Mouse (Mus musculus): ENCODE data around the gene Lmtk3. TPM values are rescaled to one million over a fixed set of nuclear protein-coding genes. Genes with fewer than 3 reads are reported as not detected.

Lmtk3 gene
- polyA plus RNA-seq, 1 experiment, result 0.04 TPM

- no peak for TF ChIP-seq GATA1 (IDR thresholded peaks at IDR 0.05; ENCODE audit: low read length)
Observed at GRCm38 (mm10) chr7:45767500-45767899, 16.0 kb upstream of the Lmtk3 start.

- TF ChIP-seq GATA1 (IDR thresholded peaks at IDR 0.05; ENCODE audit: low read length), result no peak
Observed at GRCm38 (mm10) chr7:45770427-45771082, 13.0 kb upstream of the Lmtk3 start.

GRCm38 (mm10) chr7:45771101-45771500 lies 12.4 kb upstream of the Lmtk3 start:
- TF ChIP-seq GATA1 (IDR thresholded peaks at IDR 0.05; ENCODE audit: low read length), result no peak

GRCm38 (mm10) chr7:45775237-45775636 lies 8.3 kb upstream of the Lmtk3 start:
- TF ChIP-seq GATA1 (IDR thresholded peaks at IDR 0.05; ENCODE audit: low read length), result no peak

GRCm38 (mm10) chr7:45779081-45779641 lies 4.4 kb upstream of the Lmtk3 start:
- TF ChIP-seq GATA1 (IDR thresholded peaks at IDR 0.05; ENCODE audit: low read length), result no peak

- TF ChIP-seq GATA1 (IDR thresholded peaks at IDR 0.05; ENCODE audit: low read length), result no peak
Observed at GRCm38 (mm10) chr7:45782271-45782670, 1.3 kb upstream of the Lmtk3 start.

GRCm38 (mm10) chr7:45784524-45785372 lies 1.2 kb downstream of the Lmtk3 start, which contains the start of gene Sult2b1:
Gene Sult2b1, minus strand, starts transcription at chr7:45784669.
- no peak for TF ChIP-seq GATA1 (IDR thresholded peaks at IDR 0.05; ENCODE audit: low read length)

- no peak for TF ChIP-seq GATA1 (IDR thresholded peaks at IDR 0.05; ENCODE audit: low read length)
Observed at GRCm38 (mm10) chr7:45785388-45786135, 2.0 kb downstream of the Lmtk3 start.

- no peak for TF ChIP-seq GATA1 (IDR thresholded peaks at IDR 0.05; ENCODE audit: low read length)
Observed at GRCm38 (mm10) chr7:45786136-45786578, 2.6 kb downstream of the Lmtk3 start.

GRCm38 (mm10) chr7:45786661-45787413 lies 3.3 kb downstream of the Lmtk3 start:
- TF ChIP-seq GATA1 (IDR thresholded peaks at IDR 0.05; ENCODE audit: low read length), result no peak

GRCm38 (mm10) chr7:45787642-45788041 lies 4.1 kb downstream of the Lmtk3 start:
- no peak for TF ChIP-seq GATA1 (IDR thresholded peaks at IDR 0.05; ENCODE audit: low read length)

- no peak for TF ChIP-seq GATA1 (IDR thresholded peaks at IDR 0.05; ENCODE audit: low read length)
Observed at GRCm38 (mm10) chr7:45790721-45791120, 7.2 kb downstream of the Lmtk3 start.

- TF ChIP-seq GATA1 (IDR thresholded peaks at IDR 0.05; ENCODE audit: low read length), result no peak
Observed at GRCm38 (mm10) chr7:45791756-45792490, 8.4 kb downstream of the Lmtk3 start.

- TF ChIP-seq GATA1 (IDR thresholded peaks at IDR 0.05; ENCODE audit: low read length), result no peak
Observed at GRCm38 (mm10) chr7:45793240-45793639, 9.7 kb downstream of the Lmtk3 start.
